Mouse (Mus musculus) MEL (cell line): ENCODE data around the gene Nrl. TPM values are rescaled to one million over a fixed set of nuclear protein-coding genes. Genes with fewer than 3 reads are reported as not detected.

Source experiments
- DNase-seq: peaks from one replicate; pipeline ENCODE4 v3.0.0; 2011; ENCODE audit warnings: low read depth, low spot score
- H3K27ac ChIP-seq: 2 replicates; pipeline ENCODE4 v1.5.1; 2012; ENCODE audit warnings: low read depth, mild to moderate bottlenecking, control low read depth, low read length, moderate library complexity; ENCODE audit not compliant: control insufficient read depth
- H3K27me3 ChIP-seq, 2 experiments: fragments of 150-350 bp in 1 of 2; sonication (generic) in 1 of 2; 2 replicates each; pipeline ENCODE4 v1.6.1; 2012; ENCODE audit warnings: low read length in 2 of 2, mild to moderate bottlenecking in 2 of 2, improper control_type of control experiment in 1 of 2, moderate library complexity in 1 of 2; ENCODE audit not compliant: insufficient read depth in 2 of 2, control insufficient read depth in 1 of 2
- H3K36me3 ChIP-seq, 2 experiments: 2 replicates each; pipeline ENCODE4 v1.6.1; 2012 to 2014; ENCODE audit warnings: low read length in 2 of 2, improper control_type of control experiment in 1 of 2, inconsistent platforms in 1 of 2, mild to moderate bottlenecking in 1 of 2; ENCODE audit not compliant: insufficient read depth in 2 of 2, control insufficient read depth in 1 of 2
- H3K4me1 ChIP-seq, 2 experiments: fragments of 150-350 bp in 1 of 2; sonication (generic) in 1 of 2; 2 replicates each; pipeline ENCODE4 v1.6.1; 2012; ENCODE audit warnings: low read length in 2 of 2, improper control_type of control experiment in 1 of 2, mild to moderate bottlenecking in 1 of 2; ENCODE audit not compliant: insufficient read depth in 2 of 2, control insufficient read depth in 1 of 2
- H3K4me3 ChIP-seq, 2 experiments: fragments of 150-350 bp in 1 of 2; sonication (generic) in 1 of 2; 2 replicates each; pipeline ENCODE4 v1.5.1; 2012; ENCODE audit warnings: low read depth in 2 of 2, low read length in 2 of 2, mild to moderate bottlenecking in 2 of 2, moderate library complexity in 2 of 2, control low read depth in 1 of 2, improper control_type of control experiment in 1 of 2; ENCODE audit not compliant: control insufficient read depth in 1 of 2, insufficient read depth in 1 of 2
- H3K79me2 ChIP-seq: 2 replicates; pipeline ENCODE4 v1.6.1; 2012; ENCODE audit warnings: mild to moderate bottlenecking, low read length, moderate library complexity; ENCODE audit not compliant: control insufficient read depth, poor library complexity, insufficient read depth
- H3K9ac ChIP-seq: 2 replicates; pipeline ENCODE4 v1.6.1; 2012; ENCODE audit warnings: low read depth, mild to moderate bottlenecking, control low read depth, low read length, moderate library complexity; ENCODE audit not compliant: control insufficient read depth, poor library complexity, severe bottlenecking
- H3K9me3 ChIP-seq: fragments of 150-350 bp; sonication (generic); replicated peaks from 2 replicates; pipeline ENCODE4 v1.6.1; 2012; ENCODE audit warnings: mild to moderate bottlenecking, low read length, improper control_type of control experiment, moderate library complexity; ENCODE audit not compliant: insufficient read depth
- BHLHE40 ChIP-seq: IDR thresholded peaks from 2 replicates; pipeline ENCODE4 v1.6.1; 2012; ENCODE audit warnings: low read depth, mild to moderate bottlenecking, inconsistent platforms, low read length, improper control_type of control experiment, borderline replicate concordance
- CHD1 ChIP-seq: IDR thresholded peaks from 2 replicates; pipeline ENCODE4 v1.6.1; 2012; ENCODE audit warnings: low read depth, mild to moderate bottlenecking, inconsistent platforms, low read length, improper control_type of control experiment
- CTCF ChIP-seq, 3 experiments: IDR thresholded peaks in 2 of 3; conservative IDR thresholded peaks in 1 of 3; 2 replicates each; pipeline ENCODE4 v1.5.1; 2011 to 2012; ENCODE audit warnings: low read length in 3 of 3, low read depth in 2 of 3, mild to moderate bottlenecking in 2 of 3, improper control_type of control experiment in 1 of 3, inconsistent platforms in 1 of 3, mixed read lengths in 1 of 3, moderate library complexity in 1 of 3; ENCODE audit not compliant: control insufficient read depth in 1 of 3, insufficient read depth in 1 of 3, poor library complexity in 1 of 3, severe bottlenecking in 1 of 3
- ELF1 ChIP-seq: IDR thresholded peaks from 2 replicates; pipeline ENCODE4 v1.6.1; 2014; ENCODE audit warnings: low read depth, mild to moderate bottlenecking, inconsistent platforms, low read length, improper control_type of control experiment, moderate library complexity
- EP300 ChIP-seq, 2 experiments: IDR thresholded peaks; 2 replicates each; pipeline ENCODE4 v1.6.1; 2011; ENCODE audit warnings: improper control_type of control experiment in 2 of 2, low read length in 2 of 2, low read depth in 1 of 2, mild to moderate bottlenecking in 1 of 2
- HCFC1 ChIP-seq: IDR thresholded peaks from 2 replicates; pipeline ENCODE4 v1.6.1; 2012; ENCODE audit warnings: low read depth, mild to moderate bottlenecking, inconsistent platforms, low read length, improper control_type of control experiment, moderate library complexity
- KAT2A ChIP-seq: conservative IDR thresholded peaks from 2 replicates; pipeline ENCODE4 v1.6.1; 2012; ENCODE audit warnings: low read depth, low read length, improper control_type of control experiment, inconsistent platforms
- MAX ChIP-seq: IDR thresholded peaks from 2 replicates; pipeline ENCODE4 v1.6.1; 2011; ENCODE audit warnings: low read length, improper control_type of control experiment
- MAZ ChIP-seq: IDR thresholded peaks from 2 replicates; pipeline ENCODE4 v1.6.1; 2012; ENCODE audit warnings: low read depth, mild to moderate bottlenecking, inconsistent platforms, low read length, improper control_type of control experiment
- MEF2A ChIP-seq: IDR thresholded peaks from 2 replicates; pipeline ENCODE4 v1.6.1; 2014; ENCODE audit warnings: low read depth, mild to moderate bottlenecking, inconsistent platforms, low read length, improper control_type of control experiment; ENCODE audit not compliant: poor library complexity, insufficient replicate concordance, severe bottlenecking; ENCODE audit errors: extremely low read depth
- MYB ChIP-seq: IDR thresholded peaks from 2 replicates; pipeline ENCODE4 v1.6.1; 2011; ENCODE audit warnings: mild to moderate bottlenecking, low read depth, low read length, improper control_type of control experiment
- NELFE ChIP-seq: IDR thresholded peaks from 2 replicates; pipeline ENCODE4 v1.6.1; 2011; ENCODE audit warnings: low read depth, low read length, improper control_type of control experiment
- NRF1 ChIP-seq: IDR thresholded peaks from 2 replicates; pipeline ENCODE4 v1.6.1; 2014; ENCODE audit warnings: low read depth, mild to moderate bottlenecking, inconsistent platforms, low read length, improper control_type of control experiment, moderate library complexity; ENCODE audit not compliant: poor library complexity, insufficient read depth, severe bottlenecking
- POLR2AphosphoS2 ChIP-seq: IDR thresholded peaks from 2 replicates; pipeline ENCODE4 v1.6.1; 2011; ENCODE audit warnings: low read length, improper control_type of control experiment
- POLR2AphosphoS5 ChIP-seq: IDR thresholded peaks from 2 replicates; pipeline ENCODE4 v1.6.1; 2012; ENCODE audit warnings: low read depth, borderline replicate concordance, mild to moderate bottlenecking, inconsistent platforms, low read length, moderate library complexity, mixed read lengths
- RAD21 ChIP-seq: IDR thresholded peaks from 2 replicates; pipeline ENCODE4 v1.6.1; 2011; ENCODE audit warnings: mild to moderate bottlenecking, low read depth, low read length, improper control_type of control experiment
- SIN3A ChIP-seq: IDR thresholded peaks from 2 replicates; pipeline ENCODE4 v1.6.1; 2012; ENCODE audit warnings: low read length, improper control_type of control experiment, inconsistent platforms
- SMC3 ChIP-seq: IDR thresholded peaks from 2 replicates; pipeline ENCODE4 v1.6.1; 2011; ENCODE audit warnings: low read depth, low read length, improper control_type of control experiment
- TBP ChIP-seq: IDR thresholded peaks from 2 replicates; pipeline ENCODE4 v1.8.0; 2011; ENCODE audit warnings: low read depth, low read length, improper control_type of control experiment
- TCF12 ChIP-seq: IDR thresholded peaks from 2 replicates; pipeline ENCODE4 v1.6.1; 2014; ENCODE audit warnings: low read depth, mild to moderate bottlenecking, inconsistent platforms, low read length, improper control_type of control experiment, moderate library complexity
- UBTF ChIP-seq: IDR thresholded peaks from 2 replicates; pipeline ENCODE4 v1.6.1; 2012; ENCODE audit warnings: low read depth, mild to moderate bottlenecking, inconsistent platforms, low read length, improper control_type of control experiment, moderate library complexity, borderline replicate concordance; ENCODE audit not compliant: insufficient read depth
- USF1 ChIP-seq: IDR thresholded peaks from 2 replicates; pipeline ENCODE4 v1.6.1; 2014; ENCODE audit warnings: low read depth, mild to moderate bottlenecking, inconsistent platforms, low read length, improper control_type of control experiment, moderate library complexity
- USF2 ChIP-seq, 2 experiments: IDR thresholded peaks; 2 replicates each; pipeline ENCODE4 v1.6.1; 2011 to 2012; ENCODE audit warnings: improper control_type of control experiment in 2 of 2, low read length in 2 of 2, borderline replicate concordance in 1 of 2, inconsistent platforms in 1 of 2, low read depth in 1 of 2, mild to moderate bottlenecking in 1 of 2; ENCODE audit not compliant: insufficient read depth in 1 of 2
- ZC3H11A ChIP-seq: IDR thresholded peaks from 2 replicates; pipeline ENCODE4 v1.6.1; 2012; ENCODE audit warnings: low read depth, mild to moderate bottlenecking, inconsistent platforms, low read length, improper control_type of control experiment
- ZNF384 ChIP-seq: IDR thresholded peaks from 2 replicates; pipeline ENCODE4 v1.6.1; 2012; ENCODE audit warnings: low read depth, mild to moderate bottlenecking, inconsistent platforms, low read length, improper control_type of control experiment
- polyA plus RNA-seq, 2 experiments: library from polyadenylated mRNA; stranded (reverse) in 1 of 2; unstranded in 1 of 2; fragments of >175 nt in 1 of 2; fragments of >200 nt in 1 of 2; gene quantifications; 2 replicates each; pipeline versions ENCODE4 v1.2.1 to v1.2.4; 2012; ENCODE audit warnings: low replicate concordance in 2 of 2, low read depth in 1 of 2; ENCODE audit not compliant: insufficient read length in 2 of 2, insufficient read depth in 1 of 2, missing spikeins in 1 of 2
- total RNA-seq: library from RNA; depleted of rRNA; stranded (reverse); fragments of 300-350 nt; gene quantifications from 2 replicates; pipeline ENCODE4 v1.2.3, GENCODE M21; 2012

Nrl gene
- total and polyA plus RNA-seq, 3 experiments, result not detected

DNA sequence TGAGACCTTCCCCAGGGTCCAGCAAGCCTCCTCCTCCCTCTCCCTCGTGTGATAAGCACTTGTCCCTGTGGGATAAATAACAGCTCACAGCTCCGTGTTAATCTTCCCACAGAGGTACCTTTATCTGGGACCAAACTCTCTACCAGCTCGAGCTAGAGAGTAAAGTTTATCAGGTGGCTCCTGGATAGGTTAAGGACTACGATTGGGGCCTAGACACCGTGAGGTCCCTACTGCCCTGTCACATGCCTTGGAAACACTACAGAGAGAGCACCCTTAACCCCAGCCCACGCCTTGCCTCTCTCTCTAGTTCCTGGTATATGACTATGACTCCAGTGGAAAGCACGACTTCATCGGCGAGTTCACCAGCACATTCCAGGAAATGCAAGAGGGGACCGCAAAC lies 10.9 kb downstream of the Nrl start:
- no peak overlapping the region for H3K27ac ChIP-seq
- DNase-seq, result no peak
- no peaks in the 10 kb centered on the region for H3K36me3 ChIP-seq
- TF ChIP-seq HCFC1 (no peak), UBTF (no peak), MYB (no peak)
- H3K4me3 ChIP-seq, result no peak overlapping the region
- no peaks in the 10 kb centered on the region for H3K4me1 ChIP-seq
- H3K9me3 ChIP-seq, result no peaks in the 10 kb centered on the region
- H3K79me2 ChIP-seq, result no peaks in the 10 kb centered on the region
- peaks cover 7 to 30% of the 10 kb centered on the region in 2 experiments for H3K27me3 ChIP-seq
- H3K9ac ChIP-seq, result no peak overlapping the region

DNA sequence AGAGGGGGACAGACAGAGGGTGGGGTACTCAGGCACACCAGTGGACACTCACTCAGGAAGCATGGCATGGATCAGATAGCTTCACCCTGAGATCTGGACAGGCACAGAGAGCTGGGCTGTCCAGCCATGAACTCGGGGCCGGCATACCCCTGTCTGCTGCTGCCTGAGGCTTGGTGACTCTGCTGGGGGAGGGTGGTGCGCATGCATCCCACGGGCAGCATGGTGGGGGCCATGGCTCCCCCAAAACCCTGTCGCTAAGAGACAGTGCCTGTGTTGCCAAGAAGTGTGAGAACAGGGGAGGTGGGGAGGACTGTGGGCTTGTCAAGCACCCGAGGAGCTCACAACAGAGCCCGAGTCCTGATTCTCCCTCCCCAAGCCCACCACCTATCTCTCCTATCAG lies 13.7 kb downstream of the Nrl start:
- Histone ChIP-seq H3K4me3 (no peak overlapping the region), H3K27me3 (peaks cover 2 to 21% of the 10 kb centered on the region in 2 experiments; a peak in 3 of 4 replicates)

DNA sequence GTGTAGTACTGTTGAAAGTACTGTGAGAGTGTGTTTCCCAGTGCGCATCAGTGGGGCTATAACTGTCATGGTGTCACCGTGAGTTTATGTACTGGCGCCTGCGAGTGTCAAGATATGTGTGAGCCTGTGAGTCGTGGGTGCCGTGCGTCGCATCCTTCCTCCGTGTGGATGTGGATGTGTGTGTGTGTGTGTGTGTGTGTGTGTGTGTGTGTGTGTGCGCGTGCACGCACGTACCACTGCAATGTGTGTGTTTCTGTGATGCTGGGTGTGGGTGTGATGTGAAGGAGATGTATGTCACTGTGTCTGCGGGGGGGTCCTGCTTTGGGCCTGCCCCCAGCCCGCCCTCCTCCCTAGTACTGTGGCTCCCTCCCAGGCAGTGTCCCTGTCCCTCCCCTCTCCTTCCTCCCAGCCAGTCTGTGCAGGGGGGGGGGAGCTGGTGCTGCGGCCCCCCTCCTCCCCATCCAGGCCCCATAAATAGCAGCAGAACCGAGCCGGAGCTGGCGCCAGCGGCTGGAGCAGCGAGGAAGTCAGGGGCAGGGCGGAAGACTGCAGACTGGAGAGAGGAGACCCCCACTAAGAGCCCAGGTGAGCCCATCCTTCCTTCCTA lies 14.6 kb downstream of the Nrl start, which contains the start of gene Cpne6:
Gene Cpne6 (plus strand): TSS at position 321 of the 607 bp plus-strand sequence.
- Histone ChIP-seq H3K4me1 (no peaks in the 10 kb centered on the region), H3K9ac (no peak within 1 kb of the TSS), H3K9me3 (no peaks in the 10 kb centered on the region), H3K27me3 (peaks cover 2 to 21% of the 10 kb centered on the region in 2 experiments; a peak in 3 of 4 replicates), H3K36me3 (no peaks in the 10 kb centered on the region), H3K4me3 (no peak within 1 kb of the TSS), H3K27ac (no peak within 1 kb of the TSS), H3K79me2 (no peaks in the 10 kb centered on the region)
- no peak for TF ChIP-seq ELF1
- TF ChIP-seq NRF1, result no peak
- TF ChIP-seq RAD21, result no peak
- TF ChIP-seq EP300 (IDR thresholded peaks at IDR 0.05; ENCODE audit: low read depth in 1 of 2, low read length in 2 of 2), result no peak
- TF ChIP-seq CHD1, result no peak
- no peak for TF ChIP-seq KAT2A
- TF ChIP-seq MYB, result no peak
- no peak for TF ChIP-seq USF2 (IDR thresholded peaks at IDR 0.05; ENCODE audit: borderline replicate concordance in 1 of 2, insufficient read depth in 1 of 2, low read depth in 1 of 2, low read length in 2 of 2)
- no peak for TF ChIP-seq MAX
- TF ChIP-seq BHLHE40, result no peak
- no peak for TF ChIP-seq USF1
- no peak for TF ChIP-seq CTCF (IDR thresholded peaks at IDR 0.05 in 2 of 3, conservative IDR thresholded peaks at IDR 0.05 in 1 of 3; ENCODE audit: control insufficient read depth in 1 of 3, insufficient read depth in 1 of 3, low read depth in 2 of 3, low read length in 3 of 3, poor library complexity in 1 of 3, severe bottlenecking in 1 of 3)
- no peak for TF ChIP-seq UBTF
- no peak for TF ChIP-seq MAZ
- DNase-seq, result no peak

More for the DNA sequence above, 13.7 kb downstream of the Nrl start:
- no peak for TF ChIP-seq POLR2AphosphoS2
- no peak for TF ChIP-seq ZNF384
- TF ChIP-seq POLR2AphosphoS5, result no peak
- no peak for TF ChIP-seq TCF12
- TF ChIP-seq CHD1, result no peak
- TF ChIP-seq NRF1, result no peak
- no peak for TF ChIP-seq MEF2A
- TF ChIP-seq TBP, result no peak
- no peak for TF ChIP-seq MAZ
- no peak for TF ChIP-seq ZC3H11A
- no peak for TF ChIP-seq SMC3
- no peak for TF ChIP-seq SIN3A
- no peak for TF ChIP-seq ELF1
- no peak for TF ChIP-seq EP300 (IDR thresholded peaks at IDR 0.05; ENCODE audit: low read depth in 1 of 2, low read length in 2 of 2)
- TF ChIP-seq NELFE, result no peak
- TF ChIP-seq, all 39 proteins: peak for 0
- H3K9ac ChIP-seq, result no peak overlapping the region
- DNase-seq, result no peak
- H3K79me2 ChIP-seq, result no peaks in the 10 kb centered on the region
- no peaks in the 10 kb centered on the region for H3K36me3 ChIP-seq
- H3K27ac ChIP-seq, result no peak overlapping the region
- no peaks in the 10 kb centered on the region for H3K4me1 ChIP-seq
- no peaks in the 10 kb centered on the region for H3K9me3 ChIP-seq
